Mouse (Mus musculus): ENCODE measurements around the gene Eif2s3x. TPM values are rescaled to one million over a fixed set of nuclear protein-coding genes. Genes with fewer than 3 reads are reported as not detected.

Gene Eif2s3x
- polyA plus RNA-seq, 1 experiment from 2014 or later, result 125 TPM

GRCm38 (mm10) chrX:94150471-94150870 lies 62.2 kb downstream of the Eif2s3x start:
- no peak overlapping the region for H3K4me3 ChIP-seq (ENCODE audit: low read depth, low read length)
- no peak overlapping the region for H3K27ac ChIP-seq (replicated peaks; ENCODE audit: low read depth, low read length)
- H3K27me3 ChIP-seq (ENCODE audit: control insufficient read depth, insufficient read depth, low read length), result peaks cover 8% of the 10 kb centered on the region
- no peaks in the 10 kb centered on the region for H3K36me3 ChIP-seq (replicated peaks; ENCODE audit: control insufficient read depth, insufficient read depth, low read depth, low read length)
- no peak overlapping the region for H3K9ac ChIP-seq (replicated peaks; ENCODE audit: low read length)
- no peak for ATAC-seq (replicated peaks; ENCODE audit: insufficient number of reproducible peaks, low FRiP score, low TSS enrichment, low read depth)
- H3K4me1 ChIP-seq (ENCODE audit: control insufficient read depth, insufficient read depth, low read length), result no peaks in the 10 kb centered on the region
- no peak overlapping the region for H3K4me2 ChIP-seq (ENCODE audit: low read depth, low read length)
- no peaks in the 10 kb centered on the region for H3K9me3 ChIP-seq (replicated peaks; ENCODE audit: control insufficient read depth, low read length)
- no peak for DNase-seq (ENCODE audit: low spot score)
- WGBS, result 81% methylated on average over 19 of the region's 19 CpGs

DNA sequence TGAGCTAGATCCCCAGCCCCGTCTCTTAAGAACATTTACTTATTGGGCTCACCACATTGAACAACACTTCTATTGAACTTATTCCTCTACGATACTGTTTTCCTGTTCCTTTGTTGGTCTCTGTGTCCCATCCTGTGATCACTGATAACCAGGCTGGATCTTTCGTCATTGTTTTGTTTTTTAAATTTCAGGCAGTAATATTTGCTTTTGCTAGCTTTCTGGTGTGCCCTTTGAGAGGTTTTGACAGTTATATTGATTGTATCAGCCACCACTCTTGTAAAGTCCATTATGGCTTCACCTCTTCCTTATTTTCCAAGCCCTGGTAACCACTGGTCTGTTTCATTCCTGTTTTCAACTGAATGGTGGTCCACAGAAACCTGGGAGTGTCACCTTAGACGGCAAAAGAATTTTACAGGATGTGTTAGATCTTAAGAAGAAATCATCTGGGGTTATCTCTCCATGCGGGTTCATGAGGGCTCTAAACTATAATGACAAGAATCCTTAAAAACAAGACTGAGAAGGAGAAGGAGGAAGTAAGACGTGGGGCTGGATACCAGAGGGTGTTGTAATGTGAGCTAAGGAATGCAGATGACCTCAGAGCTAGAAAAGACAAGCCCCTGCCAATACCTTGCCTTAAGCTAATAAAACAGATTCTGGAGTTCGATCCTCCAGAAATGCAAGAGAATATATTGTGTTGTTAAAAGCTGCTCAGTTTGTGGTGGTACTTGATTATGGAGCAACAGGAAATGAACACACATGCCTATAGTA lies 70.5 kb downstream of the Eif2s3x start:
- ATAC-seq (replicated peaks; ENCODE audit: insufficient number of reproducible peaks, low FRiP score, low TSS enrichment, low read depth) (no peak), DNase-seq (ENCODE audit: low spot score) (no peak)
- Histone ChIP-seq H3K36me3 (replicated peaks; ENCODE audit: control insufficient read depth, insufficient read depth, low read depth, low read length) (no peaks in the 10 kb centered on the region), H3K4me1 (ENCODE audit: control insufficient read depth, insufficient read depth, low read length) (no peaks in the 10 kb centered on the region), H3K9me3 (replicated peaks; ENCODE audit: control insufficient read depth, low read length) (no peaks in the 10 kb centered on the region), H3K4me2 (ENCODE audit: low read depth, low read length) (no peak overlapping the region), H3K27me3 (ENCODE audit: control insufficient read depth, insufficient read depth, low read length) (peaks cover 4% of the 10 kb centered on the region; the same call in 1 of the 2 replicates), H3K9ac (replicated peaks; ENCODE audit: low read length) (no peak overlapping the region), H3K4me3 (ENCODE audit: low read depth, low read length) (no peak overlapping the region), H3K27ac (replicated peaks; ENCODE audit: low read depth, low read length) (no peak overlapping the region)
- 63% methylated on average over 7 of the region's 7 CpGs for WGBS

DNA sequence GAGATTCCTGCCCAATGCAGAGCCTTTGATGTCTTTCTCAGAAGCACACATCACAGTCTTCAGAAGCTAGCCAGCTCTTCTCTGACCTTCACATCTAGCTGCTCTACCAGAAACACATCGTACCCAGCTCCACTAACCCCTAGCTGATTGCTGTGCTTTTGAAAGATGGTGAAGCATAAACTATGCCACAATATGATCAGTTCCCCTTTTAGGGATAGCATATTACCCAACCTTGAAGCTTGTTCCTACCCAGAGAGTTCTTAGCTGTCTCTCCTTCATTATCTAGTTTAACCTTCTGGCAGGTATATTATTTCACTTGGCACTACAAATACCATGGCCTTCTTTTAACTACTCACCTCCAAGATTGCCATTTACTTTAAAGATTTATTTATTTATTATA lies 72.6 kb downstream of the Eif2s3x start:
- Histone ChIP-seq H3K9me3 (replicated peaks; ENCODE audit: control insufficient read depth, low read length) (no peaks in the 10 kb centered on the region), H3K4me1 (ENCODE audit: control insufficient read depth, insufficient read depth, low read length) (no peaks in the 10 kb centered on the region), H3K9ac (replicated peaks; ENCODE audit: low read length) (no peak overlapping the region), H3K4me3 (ENCODE audit: low read depth, low read length) (no peak overlapping the region), H3K27me3 (ENCODE audit: control insufficient read depth, insufficient read depth, low read length) (peaks cover 2% of the 10 kb centered on the region; the same call in 1 of the 2 replicates), H3K4me2 (ENCODE audit: low read depth, low read length) (no peak overlapping the region), H3K36me3 (replicated peaks; ENCODE audit: control insufficient read depth, insufficient read depth, low read depth, low read length) (no peaks in the 10 kb centered on the region), H3K27ac (replicated peaks; ENCODE audit: low read depth, low read length) (no peak overlapping the region)
- 84% methylated on average over 1 of the region's 1 CpGs for WGBS
- no peak for ATAC-seq (replicated peaks; ENCODE audit: insufficient number of reproducible peaks, low FRiP score, low TSS enrichment, low read depth)
- DNase-seq (ENCODE audit: low spot score), result no peak

Other genes starting within 250 kb of the Eif2s3x start
- gene AU015836, start 244.2 kb downstream of the Eif2s3x start, polyA plus RNA-seq (2014; fragmentation: Nextera tagmentation; extraction: Ambion mirVana), result 0.14 TPM in 1 of 2 replicates, not detected in the other
- 27.8 and 30.1 TPM in 2 replicates for gene Zfx, start 89.2 kb downstream of the Eif2s3x start, polyA plus RNA-seq (2014; fragmentation: Nextera tagmentation; extraction: Ambion mirVana)
- 9.8 and 10.1 TPM in 2 replicates for gene Klhl15, start 21.7 kb upstream of the Eif2s3x start, polyA plus RNA-seq (2014; fragmentation: Nextera tagmentation; extraction: Ambion mirVana)
- 0.07 TPM in 1 of 2 replicates, not detected in the other for gene Fam90a1b, start 153.9 kb upstream of the Eif2s3x start, polyA plus RNA-seq (2014; fragmentation: Nextera tagmentation; extraction: Ambion mirVana)
- 116 and 118 TPM in 2 replicates for gene Apoo, start 154.3 kb upstream of the Eif2s3x start, polyA plus RNA-seq (2014; fragmentation: Nextera tagmentation; extraction: Ambion mirVana)